Mouse (Mus musculus): ENCODE measurements around the gene Olfr1116.
"Not testable (repeated sequence)": the region's sequence is repeated elsewhere in the genome, so short reads cannot be mapped to it uniquely, and the experiment has no call there.

Olfr1116 gene

DNA sequence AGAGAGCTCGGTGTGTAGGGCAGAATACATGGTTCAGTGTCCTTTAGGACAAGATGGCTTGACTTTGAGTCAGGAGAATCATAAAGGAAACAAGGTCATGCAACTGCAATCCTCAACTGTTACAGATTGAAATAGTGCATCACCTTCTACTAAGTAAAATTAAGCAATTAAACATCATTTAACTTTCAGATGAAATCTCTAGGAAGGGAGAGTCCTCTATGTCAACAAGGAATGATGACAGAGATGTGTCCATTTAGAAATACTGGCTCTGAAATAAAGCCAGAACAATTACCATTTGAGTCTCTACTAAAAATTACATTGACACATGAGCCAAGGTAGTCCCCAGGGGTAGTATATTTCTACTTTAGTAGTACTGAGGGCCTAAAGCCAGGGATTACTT is at the start of gene Olfr1116:
Olfr1116 (plus strand) TSS at position 301 of the 400 bp plus-strand sequence.
- DNase-seq (ENCODE audit: low read depth, low spot score) = no peak

DNA sequence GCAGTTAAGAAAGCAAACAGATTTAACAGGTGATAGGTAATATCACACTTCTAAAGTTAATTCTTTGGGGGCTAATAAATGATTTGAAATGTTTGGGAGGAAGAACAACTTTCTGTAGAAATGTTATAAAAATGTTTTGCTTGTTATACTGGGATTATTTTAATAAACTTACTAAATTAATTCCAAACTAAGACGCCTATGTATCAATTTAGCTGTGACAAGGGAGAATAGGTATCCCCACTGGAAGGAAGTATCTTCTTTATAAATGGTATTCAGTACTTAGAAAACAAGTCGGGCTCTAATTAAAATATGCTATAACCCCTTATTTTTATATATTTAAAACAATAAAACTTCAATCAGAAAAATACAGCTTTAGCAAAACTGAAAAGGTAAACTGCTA is 19.6 kb upstream of the Olfr1116 start, which contains the start of gene Olfr1115:
Olfr1115 (plus strand) TSS at position 301 of the 400 bp plus-strand sequence.
- DNase-seq (ENCODE audit: low read depth, low spot score) = no peak

DNA sequence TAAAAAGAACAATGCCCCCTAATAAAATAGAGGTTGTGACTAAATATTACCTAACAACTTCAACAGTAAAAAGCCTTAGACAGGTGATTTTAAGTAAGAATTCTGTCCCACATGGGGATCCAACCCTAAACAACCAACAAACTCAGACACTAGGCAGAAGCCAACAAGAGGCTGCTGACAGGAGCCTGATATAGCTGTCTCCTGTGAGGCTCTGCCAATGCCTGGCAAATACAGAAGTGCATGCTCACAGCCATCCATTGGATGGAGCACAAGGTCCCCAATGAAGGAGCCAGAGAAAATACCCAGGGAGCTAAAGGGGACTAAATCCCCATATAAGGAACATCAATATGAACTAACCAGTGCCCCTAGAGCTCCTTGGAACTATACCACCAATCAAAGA is 26.6 kb downstream of the Olfr1116 start:
- not testable (repeated sequence) for DNase-seq (ENCODE audit: low read depth, low spot score)

DNA sequence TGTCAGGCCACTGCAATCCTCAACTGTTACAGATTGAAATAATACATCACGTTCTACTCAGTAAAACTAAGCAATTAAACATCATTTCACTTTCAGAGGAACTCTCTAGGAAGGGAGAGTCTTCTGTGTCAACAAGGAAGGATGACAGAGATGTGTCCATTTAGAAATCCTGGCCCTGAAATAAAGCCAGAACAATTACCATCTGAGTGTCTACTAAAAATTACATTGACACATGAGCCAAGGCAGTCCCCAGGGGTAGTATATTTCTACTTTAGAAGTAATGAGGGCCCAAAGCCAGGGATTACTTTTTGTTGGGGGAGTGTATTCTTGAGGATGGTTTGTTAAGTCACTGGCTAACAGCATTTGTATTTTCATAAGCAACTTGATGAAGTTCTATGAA is 39.9 kb downstream of the Olfr1116 start, which contains the start of gene Olfr1118:
Olfr1118 (plus strand) TSS at position 301 of the 400 bp plus-strand sequence.
- no peak for DNase-seq (ENCODE audit: low read depth, low spot score)
